11 mouse cellular contexts compared by ENCODE assay signal in the genomic region with DNA sequence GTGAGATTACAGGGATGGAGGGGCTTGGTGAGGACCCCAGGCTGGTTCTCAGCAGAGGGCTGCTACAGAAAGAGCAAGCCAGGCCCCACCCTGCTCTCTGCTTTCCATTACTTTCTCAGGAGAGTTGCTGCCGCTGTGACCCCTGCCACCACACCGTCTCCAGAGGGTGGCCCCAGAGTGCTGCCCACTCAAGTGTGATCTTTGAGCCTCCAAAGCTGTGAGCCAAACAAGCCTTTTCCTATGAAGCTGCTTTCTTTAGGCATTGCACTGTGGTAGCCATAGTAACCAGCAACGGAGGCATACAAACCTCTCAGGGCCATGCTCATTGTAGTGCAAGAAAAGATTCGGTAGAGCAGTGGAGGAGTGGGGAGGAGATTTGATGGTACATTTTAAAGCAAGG.
DNase-seq lines count a peak whose midpoint lies in the region; ATAC-seq and TF ChIP-seq lines count a peak whose summit lies in the region.
"Had no signal": no experiment of that assay in that cellular context is flagged by ENCODE, and none has a peak within 500 bp of the region (broad histone marks: within the 10 kb centered on the region; RNA-seq: fewer than 3 reads in every experiment).

No protein-coding gene starts in this region.

- peak; percentile 15 for DNase-seq in adrenal gland, adult 2 months
- no peak for DNase-seq in adrenal gland, postnatal 4 days (ENCODE audit: low spot score in 2 of 2)
- peak in 1 of 2 experiments; percentile 31 for DNase-seq in left cerebral cortex, adult 2 months (ENCODE audit: extremely low spot score in 1 of 2, low spot score in 2 of 2)
- DNase-seq in left cerebral cortex, postnatal 36 days (ENCODE audit: low spot score in 2 of 2), result no peak
- DNase-seq in embryo, embryonic 11 days, result peak; percentile 41
- no peak for DNase-seq in cerebellum, adult 8-10 months
- DNase-seq: gastrocnemius, postnatal 10 days; kidney, adult 9 months had no signal

- peak overlapping the region; percentile 96 for H3K27ac ChIP-seq in left cerebral cortex, adult 2 months
- no peak overlapping the region for H3K27ac ChIP-seq in midbrain, embryonic 12.5 days (replicated peaks)
- H3K27ac ChIP-seq in liver, embryonic 12.5 days, result no peak overlapping the region
- H3K27ac ChIP-seq: macrophage had no signal

- H3K9me3 ChIP-seq in midbrain, embryonic 12.5 days, result no peaks in the 10 kb centered on the region
- no peaks in the 10 kb centered on the region for H3K9me3 ChIP-seq in liver, embryonic 12.5 days (replicated peaks)

- peak; percentile 54; the same call in 1 of the 2 replicates for ATAC-seq in midbrain, embryonic 12.5 days (ENCODE audit: low FRiP score, low read depth)
- ATAC-seq in liver, embryonic 12.5 days, result no peak

- H3K4me1 ChIP-seq in midbrain, embryonic 12.5 days, result peaks cover 22% of the 10 kb centered on the region
- no peaks in the 10 kb centered on the region for H3K4me1 ChIP-seq in liver, embryonic 12.5 days

- intact Hi-C loops in left cerebral cortex, adult 2 months (cut with DNase I), result loop anchor here (1.0 to 2.0 kb wide), 2 partner anchors 70 to 282 kb away; no protein-coding TSS in a partner anchor
- intact Hi-C loops in left cerebral cortex, postnatal 36 days (cut with DNase I), result loop anchor here (2.0 kb wide), 1 partner anchor 70 kb away; no protein-coding TSS in a partner anchor

- no peak overlapping the region for H3K4me3 ChIP-seq in left cerebral cortex, adult 2 months
- H3K4me3 ChIP-seq in midbrain, embryonic 12.5 days, result no peak overlapping the region
- no peak overlapping the region for H3K4me3 ChIP-seq in liver, embryonic 12.5 days

- no peak for TF ChIP-seq CTCF in left cerebral cortex, adult 2 months (IDR thresholded peaks at IDR 0.05)

- H3K9ac ChIP-seq in midbrain, embryonic 12.5 days (replicated peaks), result no peak overlapping the region
- H3K9ac ChIP-seq in liver, embryonic 12.5 days, result no peak overlapping the region

- 10% methylated on average over 4 of the region's 4 CpGs for WGBS in midbrain, embryonic 12.5 days
- WGBS in liver, embryonic 12.5 days (ENCODE audit: insufficient replicate concordance), result 69% methylated on average over 4 of the region's 4 CpGs

- no peak overlapping the region for H3K4me2 ChIP-seq in midbrain, embryonic 12.5 days (replicated peaks)
- H3K4me2 ChIP-seq in liver, embryonic 12.5 days, result no peak overlapping the region

- H3K36me3 ChIP-seq in midbrain, embryonic 12.5 days, result no peaks in the 10 kb centered on the region
- H3K36me3 ChIP-seq in liver, embryonic 12.5 days, result no peaks in the 10 kb centered on the region

- no peaks in the 10 kb centered on the region for H3K27me3 ChIP-seq in midbrain, embryonic 12.5 days
- H3K27me3 ChIP-seq in liver, embryonic 12.5 days (replicated peaks), result peaks cover 29% of the 10 kb centered on the region

Comparison
In these comparisons a context has a peak if more than half of its experiments do, and no peak if none do; other contexts are left out.
1. DNase-seq: peak in adrenal gland, adult 2 months (single experiment) and embryo, embryonic 11 days (single experiment); none in adrenal gland, postnatal 4 days (0 of 2), left cerebral cortex, postnatal 36 days (0 of 2) and cerebellum, adult 8-10 months (single experiment).